Mouse (Mus musculus) ES-Bruce4 (cell line): ENCODE measurements at regions not wholly inside any gene's neighbourhood (a gene's known extent, or its start where the extent isn't known, plus 50 kb on each side); places are given as distances from the start of the nearest gene placed in this dataset.

Source experiments
- H3K27ac ChIP-seq: 2 replicates; pipeline ENCODE4 v1.5.1; 2012; ENCODE audit warnings: low read length, inconsistent platforms; ENCODE audit not compliant: insufficient read depth
- H3K27me3 ChIP-seq: 2 replicates; pipeline ENCODE4 v1.6.1; 2012; ENCODE audit warnings: mild to moderate bottlenecking, low read length, inconsistent platforms; ENCODE audit not compliant: control insufficient read depth, poor library complexity, insufficient read depth, severe bottlenecking
- H3K36me3 ChIP-seq: 2 replicates; pipeline ENCODE4 v1.6.1; 2012; ENCODE audit warnings: inconsistent platforms, mild to moderate bottlenecking, low read length, moderate library complexity; ENCODE audit not compliant: control insufficient read depth, poor library complexity, insufficient read depth, severe bottlenecking
- H3K4me1 ChIP-seq: one replicate; pipeline ENCODE4 v1.8.1; 2011; ENCODE audit warnings: low read length; ENCODE audit not compliant: control insufficient read depth, insufficient read depth
- H3K4me3 ChIP-seq: 2 replicates; pipeline ENCODE4 v1.5.1; 2011; ENCODE audit warnings: low read depth, mild to moderate bottlenecking, low read length
- H3K9ac ChIP-seq: 2 replicates; pipeline ENCODE4 v1.6.1; 2012; ENCODE audit warnings: low read depth, mild to moderate bottlenecking, inconsistent platforms; ENCODE audit not compliant: poor library complexity, severe bottlenecking
- H3K9me3 ChIP-seq: replicated peaks from 2 replicates; pipeline ENCODE4 v1.6.1; 2012; ENCODE audit warnings: mild to moderate bottlenecking, low read length, inconsistent platforms; ENCODE audit not compliant: control insufficient read depth, poor library complexity, insufficient read depth, severe bottlenecking
- CTCF ChIP-seq: IDR thresholded peaks from one replicate; pipeline ENCODE4 v1.8.1; 2011; ENCODE audit warnings: low read depth, low read length
- EP300 ChIP-seq: IDR thresholded peaks from 2 replicates; pipeline ENCODE4 v1.6.1; 2011; ENCODE audit warnings: low read depth, low read length; ENCODE audit not compliant: insufficient read depth
- POLR2A ChIP-seq: IDR thresholded peaks from one replicate; pipeline ENCODE4 v1.8.1; 2011; ENCODE audit warnings: low read length; ENCODE audit not compliant: insufficient read depth

DNA sequence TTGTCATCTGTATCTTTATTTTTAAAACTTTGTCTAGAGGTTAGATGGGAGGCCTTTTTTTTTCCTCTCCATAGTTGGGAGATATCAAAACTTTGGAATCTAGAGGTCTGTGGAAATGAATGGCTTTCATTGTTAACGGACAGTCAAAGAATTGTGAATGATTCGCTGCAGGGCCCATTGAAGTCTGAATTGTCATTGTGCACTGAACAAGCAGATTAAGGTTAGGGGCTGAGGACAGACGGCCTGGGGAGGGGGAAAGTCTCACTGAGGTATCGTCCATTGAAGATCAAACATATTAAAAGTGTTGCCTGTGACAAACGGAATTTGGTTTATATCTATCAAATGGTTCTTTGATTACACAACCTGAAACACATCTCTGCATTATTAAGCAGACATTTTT lies 142.3 kb downstream of the Tmem26 start:
- TF ChIP-seq CTCF (no peak), EP300 (no peak), POLR2A (no peak)
- Histone ChIP-seq H3K27me3 (no peaks in the 10 kb centered on the region), H3K36me3 (no peaks in the 10 kb centered on the region), H3K4me3 (no peak overlapping the region), H3K9me3 (peaks cover 2% of the 10 kb centered on the region; the same call in 1 of the 2 replicates), H3K27ac (no peak overlapping the region), H3K9ac (no peak overlapping the region), H3K4me1 (no peaks in the 10 kb centered on the region)

DNA sequence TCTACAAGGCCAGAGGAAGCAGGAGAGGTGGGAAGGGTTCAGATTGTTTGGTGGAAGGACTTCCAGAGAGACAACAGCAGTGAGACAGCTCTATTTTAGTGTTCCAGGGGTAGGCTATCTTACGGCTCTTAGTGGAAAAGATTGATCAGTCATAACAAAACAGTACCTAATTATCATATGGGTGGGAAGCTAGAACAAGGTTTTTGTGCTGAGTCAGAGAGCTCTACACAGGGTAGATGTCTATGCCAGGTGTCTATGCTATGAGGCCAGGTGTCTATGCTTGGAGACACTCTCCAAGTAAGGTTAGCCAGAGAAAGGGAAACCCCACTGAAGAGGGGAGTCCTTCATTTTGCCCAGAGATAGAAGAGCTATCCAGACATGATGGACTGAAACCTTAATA lies 143.9 kb downstream of the Tmem26 start:
- Histone ChIP-seq H3K9ac (no peak overlapping the region), H3K36me3 (no peaks in the 10 kb centered on the region), H3K27me3 (no peaks in the 10 kb centered on the region), H3K27ac (no peak overlapping the region), H3K4me3 (no peak overlapping the region), H3K9me3 (no peaks in the 10 kb centered on the region; the same call in 1 of the 2 replicates), H3K4me1 (no peaks in the 10 kb centered on the region)
- no peak for TF ChIP-seq EP300
- no peak for TF ChIP-seq POLR2A
- no peak for TF ChIP-seq CTCF

DNA sequence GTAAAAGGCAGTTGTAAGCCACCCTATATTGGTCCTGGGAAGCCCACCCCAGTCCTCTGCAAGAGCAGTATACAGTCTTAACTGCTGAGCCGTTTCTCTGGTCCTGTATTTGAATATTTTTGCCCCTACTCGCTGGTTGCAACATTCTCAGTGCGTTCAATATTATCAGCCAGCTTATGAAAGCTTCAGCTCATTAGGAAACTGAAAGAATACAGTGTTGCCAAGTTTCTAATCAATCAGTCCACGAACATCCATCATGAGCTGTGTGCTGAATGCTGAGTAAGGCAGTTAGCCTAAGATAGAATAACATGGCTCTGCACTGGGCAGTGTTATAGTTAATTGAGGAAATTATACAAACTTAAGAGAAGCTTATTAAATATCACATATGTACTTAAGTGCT lies 148.7 kb downstream of the Tmem26 start:
- no peak overlapping the region for H3K4me3 ChIP-seq
- TF ChIP-seq EP300 (no peak), POLR2A (no peak), CTCF (no peak)
- H3K27me3 ChIP-seq = no peaks in the 10 kb centered on the region
- no peak overlapping the region for H3K9ac ChIP-seq
- H3K27ac ChIP-seq = no peak overlapping the region
- no peaks in the 10 kb centered on the region for H3K36me3 ChIP-seq
- H3K4me1 ChIP-seq = no peaks in the 10 kb centered on the region
- no peaks in the 10 kb centered on the region for H3K9me3 ChIP-seq

DNA sequence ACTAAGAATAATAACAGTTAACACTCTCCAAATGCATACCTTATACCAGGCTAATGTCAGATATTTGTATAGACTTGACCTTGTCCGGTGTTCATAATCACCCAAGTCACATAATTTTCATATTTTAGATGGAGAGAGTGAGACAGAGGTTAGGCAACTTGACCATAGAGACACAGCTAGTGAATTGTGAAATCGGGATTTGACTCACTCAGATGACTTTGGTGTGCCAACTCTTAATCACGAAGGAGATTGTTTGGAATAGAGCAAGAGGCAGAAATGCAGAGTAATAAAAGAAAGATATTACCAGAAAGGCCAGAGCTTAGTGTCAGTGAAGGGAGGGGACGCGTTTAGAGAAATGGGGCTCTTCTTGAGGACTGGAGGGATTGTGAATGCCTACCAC lies 152.2 kb downstream of the Tmem26 start:
- Histone ChIP-seq H3K4me3 (no peak overlapping the region), H3K9me3 (no peaks in the 10 kb centered on the region), H3K4me1 (no peaks in the 10 kb centered on the region), H3K27me3 (no peaks in the 10 kb centered on the region), H3K36me3 (no peaks in the 10 kb centered on the region), H3K27ac (no peak overlapping the region), H3K9ac (no peak overlapping the region)
- no peak for TF ChIP-seq POLR2A
- no peak for TF ChIP-seq EP300
- TF ChIP-seq CTCF = no peak

DNA sequence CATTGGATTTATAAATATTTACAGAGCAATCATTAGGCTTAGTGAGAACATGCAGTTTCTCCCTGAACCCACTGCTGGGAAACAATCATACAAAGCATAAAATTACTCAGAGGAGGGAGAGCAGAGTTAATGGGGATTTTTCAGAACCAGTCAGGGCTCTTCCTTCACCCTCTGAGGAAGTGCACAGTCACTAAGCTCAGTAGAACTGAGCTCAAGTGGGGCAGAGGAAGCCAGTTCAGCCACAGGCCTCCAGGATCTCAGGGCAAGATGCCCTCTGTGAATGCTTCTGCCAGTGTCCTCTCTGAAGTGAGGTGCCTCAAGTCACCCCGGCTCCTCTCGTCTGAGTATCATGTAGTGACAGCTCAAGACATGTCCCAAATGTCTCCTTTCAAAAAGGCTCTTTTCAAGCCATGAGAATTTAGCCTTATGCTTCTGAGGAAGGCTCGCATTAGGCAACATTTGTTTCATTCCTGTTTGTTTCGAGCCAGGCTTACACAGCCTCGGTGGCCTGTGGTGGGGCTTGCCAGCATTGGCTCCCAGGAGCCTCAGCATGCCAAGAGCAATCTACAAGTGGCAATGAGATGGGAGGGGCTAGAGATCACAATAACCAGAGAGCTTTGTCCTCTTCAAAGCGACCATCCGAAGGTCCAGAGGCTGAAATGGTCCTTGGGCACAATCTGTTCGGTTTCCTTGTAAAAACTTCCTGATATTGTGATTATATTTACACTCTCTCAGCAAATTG lies 169.8 kb downstream of the Tmem26 start:
- H3K27ac ChIP-seq = no peak overlapping the region
- H3K27me3 ChIP-seq = no peaks in the 10 kb centered on the region
- H3K36me3 ChIP-seq = no peaks in the 10 kb centered on the region
- H3K4me1 ChIP-seq = no peaks in the 10 kb centered on the region
- H3K4me3 ChIP-seq = no peak overlapping the region
- H3K9me3 ChIP-seq = no peaks in the 10 kb centered on the region
- no peak for TF ChIP-seq CTCF
- TF ChIP-seq EP300 = no peak
- TF ChIP-seq POLR2A = no peak
- no peak overlapping the region for H3K9ac ChIP-seq

DNA sequence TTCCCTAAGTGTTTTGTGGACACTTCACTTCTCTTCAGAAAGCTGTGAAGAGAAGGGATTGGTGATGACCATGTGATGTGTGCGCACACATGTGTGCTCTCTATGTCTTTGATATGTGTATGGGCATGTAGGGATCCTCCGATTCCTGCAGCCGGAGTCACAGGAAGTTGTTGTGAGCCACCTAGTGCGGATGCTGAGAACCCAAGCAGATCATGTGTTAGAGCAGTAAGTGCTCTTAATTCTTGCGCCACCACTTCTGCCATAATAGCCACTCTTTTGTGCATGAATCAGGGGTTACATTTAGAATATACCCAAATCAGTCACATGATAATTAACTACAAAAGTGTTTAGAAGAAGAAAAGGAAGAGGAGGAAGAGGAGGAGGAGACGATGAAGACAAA lies 170.7 kb downstream of the Tmem26 start:
- no peak overlapping the region for H3K9ac ChIP-seq
- no peak overlapping the region for H3K27ac ChIP-seq
- H3K4me3 ChIP-seq = no peak overlapping the region
- no peaks in the 10 kb centered on the region for H3K36me3 ChIP-seq
- no peaks in the 10 kb centered on the region for H3K4me1 ChIP-seq
- TF ChIP-seq CTCF = no peak
- TF ChIP-seq EP300 = no peak
- no peak for TF ChIP-seq POLR2A
- no peaks in the 10 kb centered on the region for H3K27me3 ChIP-seq
- no peaks in the 10 kb centered on the region for H3K9me3 ChIP-seq
